Mouse (Mus musculus) intestine, embryonic 16.5 days (tissue): ENCODE measurements around the gene Foxq1. TPM values are rescaled to one million over a fixed set of nuclear protein-coding genes. Genes with fewer than 3 reads are reported as not detected.

Experiments used
- ATAC-seq: fragments of 200-750 bp; cut with Nextera tagmentation; 2 replicates; pipeline ENCODE4 v1.8.0; 2017; ENCODE audit warnings: moderate TSS enrichment, moderate library complexity
- H3K27ac ChIP-seq: fragments of 300-500 bp; sonication (generic); 2 replicates; pipeline ENCODE4 v1.5.1; 2014; ENCODE audit warnings: mild to moderate bottlenecking, low read length
- H3K27me3 ChIP-seq: fragments of 300-500 bp; sonication (generic); replicated peaks from 2 replicates; pipeline ENCODE4 v1.6.1; 2014; ENCODE audit warnings: low read length, control low read depth, mixed read lengths; ENCODE audit not compliant: control insufficient read depth, insufficient read depth
- H3K36me3 ChIP-seq: fragments of 300-500 bp; sonication (generic); 2 replicates; pipeline ENCODE4 v1.6.1; 2014; ENCODE audit warnings: low read length, control low read depth; ENCODE audit not compliant: control insufficient read depth, insufficient read depth
- H3K4me1 ChIP-seq: fragments of 300-500 bp; sonication (generic); 2 replicates; pipeline ENCODE4 v1.6.1; 2014; ENCODE audit warnings: low read length, control low read depth, mixed read lengths; ENCODE audit not compliant: control insufficient read depth, insufficient read depth
- H3K4me2 ChIP-seq: fragments of 300-500 bp; sonication (generic); 2 replicates; pipeline ENCODE4 v1.6.1; 2014; ENCODE audit warnings: low read depth, low read length, control low read depth
- H3K4me3 ChIP-seq: fragments of 300-500 bp; sonication (generic); 2 replicates; pipeline ENCODE4 v1.5.1; 2014; ENCODE audit warnings: mild to moderate bottlenecking, low read length
- H3K9ac ChIP-seq: fragments of 300-500 bp; sonication (generic); 2 replicates; pipeline ENCODE4 v1.6.1; 2014; ENCODE audit warnings: low read depth, low read length
- H3K9me3 ChIP-seq: fragments of 300-500 bp; sonication (generic); 2 replicates; pipeline ENCODE4 v1.6.1; 2016; ENCODE audit warnings: low read length, control low read depth; ENCODE audit not compliant: control insufficient read depth
- WGBS: fragments of 180-500 bp; shearing (Covaris S2); extraction: QIAGEN DNeasy Blood & Tissue Kit; methylation state at CpG from one replicate; pipeline ENCODE4 v1.1.7; 2014; 5-methylcytosine and 5-hydroxymethylcytosine counted together
- polyA plus RNA-seq: library from polyadenylated mRNA; unstranded; fragments of >200 nt; fragmentation: Nextera tagmentation; extraction: Ambion mirVana; gene quantifications from 2 replicates; pipeline ENCODE4 v1.2.1, GENCODE M21; 2015

The Foxq1 gene
- polyA plus RNA-seq, 1 experiment from 2014 or later = 1.2 TPM

GRCm38 (mm10) chr13:31543021-31543420 lies 12.9 kb upstream of the Foxq1 start:
- ATAC-seq = no peak
- no peak overlapping the region for H3K27ac ChIP-seq

GRCm38 (mm10) chr13:31546784-31547183 lies 9.2 kb upstream of the Foxq1 start:
- Histone ChIP-seq H3K9ac (no peak overlapping the region), H3K27me3 (no peaks in the 10 kb centered on the region), H3K36me3 (no peaks in the 10 kb centered on the region), H3K4me1 (peaks cover 6% of the 10 kb centered on the region; the same call in 1 of the 2 replicates), H3K4me2 (no peak overlapping the region), H3K27ac (no peak overlapping the region), H3K9me3 (no peaks in the 10 kb centered on the region), H3K4me3 (no peak overlapping the region)
- WGBS = 63% methylated on average over 2 of the region's 2 CpGs
- peak; percentile 77 for ATAC-seq

More at GRCm38 (mm10) chr13:31543021-31543420, 12.9 kb upstream of the Foxq1 start:
- Histone ChIP-seq H3K27me3 (no peaks in the 10 kb centered on the region), H3K9me3 (no peaks in the 10 kb centered on the region), H3K9ac (no peak overlapping the region), H3K4me2 (no peak overlapping the region), H3K4me1 (peaks cover 6% of the 10 kb centered on the region; the same call in 1 of the 2 replicates), H3K36me3 (no peaks in the 10 kb centered on the region), H3K4me3 (no peak overlapping the region)
- WGBS = 88% methylated on average over 5 of the region's 5 CpGs

- H3K4me2 ChIP-seq = no peak overlapping the region
- no peaks in the 10 kb centered on the region for H3K36me3 ChIP-seq
- H3K27me3 ChIP-seq = no peaks in the 10 kb centered on the region
- ATAC-seq = peak; percentile 44
- H3K4me3 ChIP-seq = no peak overlapping the region
- H3K9ac ChIP-seq = no peak overlapping the region
- peaks cover 6% of the 10 kb centered on the region; the same call in 1 of the 2 replicates for H3K4me1 ChIP-seq
- WGBS = 73% methylated on average over 3 of the region's 3 CpGs
- H3K27ac ChIP-seq = no peak overlapping the region
- no peaks in the 10 kb centered on the region for H3K9me3 ChIP-seq
Observed at GRCm38 (mm10) chr13:31547204-31547603, 8.7 kb upstream of the Foxq1 start.

- H3K27ac ChIP-seq = no peak overlapping the region
- H3K36me3 ChIP-seq = no peaks in the 10 kb centered on the region
- peaks cover 6% of the 10 kb centered on the region; the same call in 1 of the 2 replicates for H3K4me1 ChIP-seq
- no peak overlapping the region for H3K9ac ChIP-seq
- no peaks in the 10 kb centered on the region for H3K9me3 ChIP-seq
- no peak overlapping the region for H3K4me3 ChIP-seq
- no peak overlapping the region for H3K4me2 ChIP-seq
- 73% methylated on average over 9 of the region's 9 CpGs for WGBS
- peak; percentile 79 for ATAC-seq
- no peaks in the 10 kb centered on the region for H3K27me3 ChIP-seq
Observed at GRCm38 (mm10) chr13:31547610-31548009, 8.3 kb upstream of the Foxq1 start.

GRCm38 (mm10) chr13:31556964-31557767 lies 1.2 kb downstream of the Foxq1 start:
- Histone ChIP-seq H3K4me3 (peak overlapping the region; percentile 65), H3K27ac (no peak overlapping the region), H3K4me1 (peaks cover 10% of the 10 kb centered on the region), H3K27me3 (peaks cover 23% of the 10 kb centered on the region), H3K9ac (peak overlapping the region; percentile 79; the same call in 1 of the 2 replicates), H3K36me3 (no peaks in the 10 kb centered on the region), H3K9me3 (no peaks in the 10 kb centered on the region), H3K4me2 (peak overlapping the region; percentile 99)
- 18% methylated on average over 24 of the region's 24 CpGs for WGBS
- no peak for ATAC-seq

- Histone ChIP-seq H3K4me1 (peaks cover 10% of the 10 kb centered on the region), H3K4me2 (peak overlapping the region; percentile 99), H3K9me3 (no peaks in the 10 kb centered on the region), H3K36me3 (no peaks in the 10 kb centered on the region), H3K27me3 (peaks cover 23% of the 10 kb centered on the region), H3K4me3 (peak overlapping the region; percentile 65), H3K27ac (peak overlapping the region; percentile 66; the same call in 1 of the 2 replicates), H3K9ac (peak overlapping the region; percentile 79)
- under 1% methylated on average over 73 of the region's 73 CpGs for WGBS
- peak; percentile 83 for ATAC-seq
Observed at GRCm38 (mm10) chr13:31557768-31558520, 2.0 kb downstream of the Foxq1 start.

GRCm38 (mm10) chr13:31558521-31559418 lies 2.8 kb downstream of the Foxq1 start, which contains the start of gene A530084C06Rik:
Gene A530084C06Rik (minus strand): TSS chr13:31559333.
- peak within 1 kb of the TSS; percentile 66 for H3K27ac ChIP-seq
- peak within 1 kb of the TSS; percentile 79 for H3K9ac ChIP-seq
- H3K27me3 ChIP-seq = peaks cover 23% of the 10 kb centered on the region
- peak; percentile 42 for ATAC-seq
- under 1% methylated on average over 88 of the region's 88 CpGs for WGBS
- H3K4me1 ChIP-seq = peaks cover 10% of the 10 kb centered on the region
- H3K9me3 ChIP-seq = no peaks in the 10 kb centered on the region
- no peaks in the 10 kb centered on the region for H3K36me3 ChIP-seq
- peak within 1 kb of the TSS; percentile 99 for H3K4me2 ChIP-seq
- peak within 1 kb of the TSS; percentile 65 for H3K4me3 ChIP-seq

- Histone ChIP-seq H3K36me3 (no peaks in the 10 kb centered on the region), H3K4me2 (peak overlapping the region; percentile 99), H3K9me3 (no peaks in the 10 kb centered on the region), H3K9ac (peak overlapping the region; percentile 79), H3K27ac (peak overlapping the region; percentile 66), H3K27me3 (peaks cover 21% of the 10 kb centered on the region), H3K4me3 (peak overlapping the region; percentile 65), H3K4me1 (peaks cover 10% of the 10 kb centered on the region)
- WGBS = under 1% methylated on average over 92 of the region's 92 CpGs
- ATAC-seq = peak; percentile 67
Observed at GRCm38 (mm10) chr13:31559419-31560144, 3.6 kb downstream of the Foxq1 start.
